Mouse (Mus musculus): ENCODE data around the gene Cdx2. TPM values are rescaled to one million over a fixed set of nuclear protein-coding genes. Genes with fewer than 3 reads are reported as not detected.

Cdx2 gene
- polyA plus RNA-seq, 1 experiment = not detected

DNA sequence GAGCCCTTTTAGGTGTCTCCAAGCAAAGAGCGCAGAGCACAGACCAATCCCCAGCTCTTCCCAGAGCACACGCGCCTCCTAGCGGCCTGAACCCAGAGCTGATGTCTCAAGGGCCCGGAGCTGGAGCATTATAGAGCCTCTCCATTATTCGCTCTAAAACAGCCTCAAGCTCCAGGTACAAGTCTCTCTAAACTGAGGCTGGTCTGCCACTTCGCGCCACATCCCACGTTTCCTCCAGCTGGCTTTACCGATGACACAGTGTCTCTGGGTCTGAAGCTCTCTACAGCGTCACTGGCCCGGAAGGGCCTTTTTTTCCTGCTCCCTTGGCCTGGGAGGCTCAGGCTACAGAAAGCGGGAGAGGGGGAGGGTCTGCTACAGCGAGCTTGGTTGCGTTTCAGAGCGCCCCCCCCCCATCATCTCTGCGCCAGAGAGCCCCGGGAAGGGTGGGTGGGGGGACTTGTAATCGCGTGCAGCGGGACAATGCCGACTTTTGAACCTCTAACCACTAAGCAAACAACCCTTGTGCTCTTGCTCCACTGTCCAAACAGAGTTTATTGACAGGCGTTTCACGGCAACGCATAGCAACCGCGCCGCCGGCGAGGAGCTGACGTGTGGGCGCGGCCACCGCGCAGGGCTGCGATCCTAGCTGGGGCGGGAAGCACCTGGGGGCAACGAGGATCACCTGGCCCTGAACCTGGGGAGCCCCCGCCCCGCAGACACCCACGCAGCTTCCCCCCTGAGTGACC is 7.6 kb downstream of the Cdx2 start:
- Histone ChIP-seq H3K4me3 (replicated peaks) (peak overlapping the region; percentile 60), H3K4me1 (peaks cover 21% of the 10 kb centered on the region), H3K27me3 (replicated peaks) (peaks cover 90% of the 10 kb centered on the region), H3K36me3 (replicated peaks; ENCODE audit: low read length) (no peaks in the 10 kb centered on the region), H3K9me3 (peaks cover 4% of the 10 kb centered on the region)
- TF ChIP-seq GATA1 (IDR thresholded peaks at IDR 0.05; ENCODE audit: borderline replicate concordance, low read length) = no peak
- no peak for TF ChIP-seq FLI1 (IDR thresholded peaks at IDR 0.05; ENCODE audit: low read length)

DNA sequence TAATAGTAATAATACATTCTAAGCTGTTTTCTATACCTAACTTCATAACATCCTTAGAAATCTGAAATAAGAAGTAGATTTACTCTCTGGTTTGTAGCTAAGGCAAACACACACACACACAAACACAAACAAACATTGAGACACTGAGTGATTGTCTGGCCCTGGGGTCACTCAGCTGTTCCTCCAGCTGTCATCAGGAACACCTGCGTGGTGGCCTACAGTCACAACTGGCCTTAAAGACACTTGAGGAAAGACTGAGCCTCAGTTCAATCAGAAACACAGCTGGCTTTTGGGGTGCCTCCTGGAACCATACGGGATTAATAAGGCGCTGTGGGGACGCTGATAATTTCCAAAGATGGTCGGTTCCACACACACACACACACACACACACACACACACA is 9.8 kb downstream of the Cdx2 start:
- peaks cover 35% of the 10 kb centered on the region for H3K4me1 ChIP-seq
- H3K36me3 ChIP-seq (replicated peaks; ENCODE audit: low read length) = no peaks in the 10 kb centered on the region
- no peak for TF ChIP-seq GATA1 (IDR thresholded peaks at IDR 0.05; ENCODE audit: borderline replicate concordance, low read length)
- no peak for TF ChIP-seq FLI1 (IDR thresholded peaks at IDR 0.05; ENCODE audit: low read length)
- H3K4me3 ChIP-seq (replicated peaks) = no peak overlapping the region
- peaks cover 4% of the 10 kb centered on the region for H3K9me3 ChIP-seq
- peaks cover 84% of the 10 kb centered on the region for H3K27me3 ChIP-seq (replicated peaks)

DNA sequence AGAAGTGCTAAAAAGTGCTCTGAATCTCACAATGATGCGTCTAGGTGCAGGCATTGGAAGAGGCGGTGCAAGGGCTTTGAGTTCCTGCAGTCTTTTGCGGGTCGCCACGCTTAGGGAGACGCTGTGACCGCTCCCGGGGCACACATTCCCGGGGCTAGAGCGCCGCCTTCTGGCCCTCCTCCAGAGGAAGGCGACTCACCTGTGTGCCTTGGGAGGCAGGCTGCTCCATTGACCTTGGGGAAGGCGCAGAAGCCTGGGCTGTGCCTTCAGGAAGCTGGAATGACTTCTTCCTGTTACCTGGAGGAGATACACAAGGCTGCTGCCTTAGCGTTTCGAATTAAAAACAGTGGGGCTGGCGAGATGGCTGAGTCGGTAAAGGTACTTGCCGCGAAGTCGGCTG is 12.9 kb downstream of the Cdx2 start:
- H3K36me3 ChIP-seq (replicated peaks; ENCODE audit: low read length) = no peaks in the 10 kb centered on the region
- H3K4me3 ChIP-seq (replicated peaks) = peak overlapping the region; percentile 65
- H3K27me3 ChIP-seq (replicated peaks) = peaks cover 60% of the 10 kb centered on the region
- peaks cover 8% of the 10 kb centered on the region for H3K9me3 ChIP-seq
- no peak for TF ChIP-seq GATA1 (IDR thresholded peaks at IDR 0.05; ENCODE audit: borderline replicate concordance, low read length)
- TF ChIP-seq FLI1 (IDR thresholded peaks at IDR 0.05; ENCODE audit: low read length) = no peak
- H3K4me1 ChIP-seq = peaks cover 27% of the 10 kb centered on the region

DNA sequence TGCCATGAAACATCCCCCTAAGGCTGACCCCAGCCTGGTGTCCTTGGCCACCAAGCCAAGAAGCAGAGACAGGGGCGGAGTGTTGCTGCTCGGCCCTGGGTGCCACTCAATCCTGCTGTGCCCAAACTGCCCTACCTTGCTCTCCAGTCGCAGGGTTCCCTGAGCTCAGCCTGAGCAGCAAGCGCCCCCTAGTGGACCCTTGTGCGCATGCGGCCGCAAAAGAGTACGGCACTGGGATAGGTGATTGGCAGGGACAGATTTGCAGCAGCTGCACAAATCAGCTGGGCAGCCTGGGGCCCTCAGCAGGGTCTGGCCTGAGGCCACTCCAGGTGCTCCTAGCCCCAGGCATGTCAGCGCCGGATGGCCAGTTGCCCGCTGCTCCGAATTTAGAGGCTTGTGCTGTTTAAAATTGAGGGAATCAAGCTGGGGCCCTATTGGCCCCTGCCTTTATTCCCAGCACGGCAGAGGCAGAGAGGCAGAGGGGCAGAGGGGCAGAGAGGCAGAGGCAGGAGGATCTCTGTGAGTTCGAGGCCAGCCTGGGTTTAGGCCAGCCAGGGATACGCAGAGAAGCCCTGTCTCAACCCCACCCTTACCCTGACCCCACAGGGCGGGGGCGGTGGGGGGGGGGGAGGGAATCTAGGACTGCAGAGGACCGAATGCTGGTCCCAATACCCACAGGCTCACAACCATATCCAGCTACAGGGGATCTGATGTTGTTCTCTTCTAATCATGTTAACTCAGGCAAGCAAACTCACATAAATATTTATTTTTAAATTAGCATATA is 13.8 kb downstream of the Cdx2 start:
- TF ChIP-seq GATA1 (IDR thresholded peaks at IDR 0.05; ENCODE audit: borderline replicate concordance, low read length) = no peak
- TF ChIP-seq FLI1 (IDR thresholded peaks at IDR 0.05; ENCODE audit: low read length) = no peak
- Histone ChIP-seq H3K27me3 (replicated peaks) (peaks cover 56% of the 10 kb centered on the region), H3K36me3 (replicated peaks; ENCODE audit: low read length) (no peaks in the 10 kb centered on the region), H3K4me1 (peaks cover 26% of the 10 kb centered on the region), H3K4me3 (replicated peaks) (peak overlapping the region; percentile 73), H3K9me3 (0 out of 2 replicates have a peak, but pooled peaks cover 7% of the 10 kb centered on the region)

DNA sequence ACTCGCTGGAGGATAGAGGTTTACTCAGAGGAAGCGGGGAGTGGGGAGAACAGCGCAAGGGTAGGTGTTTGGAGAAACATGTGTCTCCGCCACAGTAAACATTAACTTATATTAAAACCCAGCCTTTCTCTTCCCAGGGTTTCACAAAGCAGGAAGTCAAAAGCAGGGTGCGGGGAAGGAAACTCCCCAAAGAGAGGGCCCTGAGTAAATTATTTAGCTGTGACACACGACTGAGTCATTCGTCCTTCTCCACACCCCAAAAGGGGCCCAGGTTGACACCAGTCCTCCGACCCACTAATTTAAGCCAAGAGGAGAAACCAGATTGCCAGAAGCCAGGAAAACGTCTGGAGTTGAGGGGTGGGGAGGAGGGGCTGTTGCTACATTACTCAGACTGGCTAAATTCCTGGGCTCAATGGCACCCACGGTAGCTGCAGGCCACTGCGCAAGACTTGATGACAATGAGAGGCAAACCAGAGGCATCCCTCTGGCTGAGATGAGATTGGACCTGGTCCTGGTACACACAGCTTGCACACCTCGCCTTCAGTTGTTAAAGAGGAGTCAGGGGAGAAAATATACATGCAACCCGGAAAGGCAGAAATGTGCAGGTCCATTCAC is 14.5 kb downstream of the Cdx2 start:
- peaks cover 26% of the 10 kb centered on the region for H3K4me1 ChIP-seq
- peak overlapping the region; percentile 84 for H3K4me3 ChIP-seq (replicated peaks)
- no peaks in the 10 kb centered on the region for H3K36me3 ChIP-seq (replicated peaks; ENCODE audit: low read length)
- H3K9me3 ChIP-seq = 0 out of 2 replicates have a peak, but pooled peaks cover 7% of the 10 kb centered on the region
- TF ChIP-seq GATA1 (IDR thresholded peaks at IDR 0.05; ENCODE audit: borderline replicate concordance, low read length) (no peak), FLI1 (IDR thresholded peaks at IDR 0.05; ENCODE audit: low read length) (no peak)
- H3K27me3 ChIP-seq (replicated peaks) = peaks cover 54% of the 10 kb centered on the region

DNA sequence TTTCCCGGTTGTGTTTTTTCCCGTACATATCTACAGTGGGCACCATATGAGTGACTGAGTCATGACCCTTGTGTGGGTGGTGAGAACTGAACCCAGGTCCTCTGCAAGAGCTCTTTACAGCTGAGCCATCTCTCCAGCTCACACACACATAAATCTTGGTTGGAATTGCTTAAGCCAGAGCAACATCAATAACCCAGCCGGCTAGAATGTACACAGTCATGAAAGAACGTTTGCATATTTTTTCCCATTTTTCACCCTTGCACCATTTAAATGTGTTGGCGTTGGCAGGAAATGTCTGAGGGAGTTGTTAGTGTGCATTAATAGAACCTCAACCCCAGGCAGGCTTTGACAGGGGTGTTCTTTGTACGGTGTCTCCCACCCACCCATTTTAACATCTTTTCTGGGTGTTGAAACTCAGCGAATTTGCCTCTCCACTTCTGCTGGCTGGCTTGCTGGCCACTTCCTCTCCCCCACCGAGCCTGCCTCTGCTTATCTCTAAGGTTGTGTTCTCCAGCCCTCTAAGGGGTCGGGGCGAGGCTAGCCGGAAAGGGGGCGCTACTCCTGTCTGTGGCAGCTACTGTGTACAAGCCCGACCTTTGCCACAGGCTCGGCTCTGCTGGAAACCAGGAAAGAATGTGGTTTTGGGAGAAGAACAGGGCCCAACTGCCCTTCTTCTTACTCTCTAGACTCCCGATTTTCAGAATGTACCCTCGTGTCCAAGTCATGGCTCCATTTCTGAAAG is 15.1 kb downstream of the Cdx2 start:
- TF ChIP-seq GATA1 (IDR thresholded peaks at IDR 0.05; ENCODE audit: borderline replicate concordance, low read length) (no peak), FLI1 (IDR thresholded peaks at IDR 0.05; ENCODE audit: low read length) (no peak)
- Histone ChIP-seq H3K4me1 (peaks cover 26% of the 10 kb centered on the region), H3K27me3 (replicated peaks) (peaks cover 52% of the 10 kb centered on the region), H3K9me3 (0 out of 2 replicates have a peak, but pooled peaks cover 7% of the 10 kb centered on the region), H3K4me3 (replicated peaks) (peak overlapping the region; percentile 84), H3K36me3 (replicated peaks; ENCODE audit: low read length) (no peaks in the 10 kb centered on the region)

DNA sequence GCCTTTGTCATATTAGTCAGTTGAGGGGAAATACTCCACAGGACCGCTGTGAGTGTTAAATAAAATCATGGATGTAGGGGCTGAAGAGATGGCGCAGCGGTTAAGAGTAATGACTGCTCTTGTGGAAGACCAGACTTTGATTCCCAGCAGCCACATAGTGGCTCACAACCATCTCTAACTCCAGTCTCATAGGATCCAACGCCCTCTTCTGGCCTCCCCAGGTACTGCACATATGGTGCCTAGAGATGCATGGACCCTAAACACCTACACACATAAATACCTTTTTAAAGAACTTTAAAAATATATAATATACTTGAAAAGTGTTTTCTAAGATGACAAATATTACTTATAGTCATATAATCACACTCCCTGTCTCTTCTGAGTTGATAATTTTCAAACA is 22.7 kb downstream of the Cdx2 start:
- Histone ChIP-seq H3K4me3 (replicated peaks) (no peak overlapping the region), H3K4me1 (no peaks in the 10 kb centered on the region), H3K27me3 (replicated peaks) (peaks cover 37% of the 10 kb centered on the region), H3K36me3 (replicated peaks; ENCODE audit: low read length) (no peaks in the 10 kb centered on the region), H3K9me3 (no peaks in the 10 kb centered on the region)
- TF ChIP-seq GATA1 (IDR thresholded peaks at IDR 0.05; ENCODE audit: borderline replicate concordance, low read length) (no peak), FLI1 (IDR thresholded peaks at IDR 0.05; ENCODE audit: low read length) (no peak)

DNA sequence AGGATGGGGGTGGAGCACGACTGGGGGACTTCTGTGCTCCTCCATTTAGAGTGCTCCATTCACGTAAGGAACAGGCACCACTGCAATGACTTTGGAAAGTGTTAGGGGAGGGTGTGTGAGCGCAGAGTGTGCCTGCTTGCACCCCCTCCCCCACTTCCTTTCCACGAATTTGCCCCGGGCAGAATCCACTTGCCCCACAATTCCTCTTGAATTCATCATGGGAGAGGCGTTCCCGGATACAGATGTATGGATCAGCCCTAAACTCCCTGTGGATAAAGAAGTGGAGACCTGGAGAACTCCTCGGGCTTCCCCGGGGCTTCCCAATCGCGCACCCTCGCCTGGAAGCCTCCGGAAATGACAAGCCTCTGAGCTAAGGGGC is 29.5 kb downstream of the Cdx2 start:
- Histone ChIP-seq H3K4me1 (peaks cover 17% of the 10 kb centered on the region), H3K27me3 (replicated peaks) (peaks cover 84% of the 10 kb centered on the region), H3K36me3 (replicated peaks; ENCODE audit: low read length) (no peaks in the 10 kb centered on the region), H3K9me3 (no peaks in the 10 kb centered on the region), H3K4me3 (replicated peaks) (peak overlapping the region; percentile 51)
- no peak for TF ChIP-seq FLI1 (IDR thresholded peaks at IDR 0.05; ENCODE audit: low read length)
- TF ChIP-seq GATA1 (IDR thresholded peaks at IDR 0.05; ENCODE audit: borderline replicate concordance, low read length) = no peak
